ENCODE assay signal across 36 mouse cellular contexts in the genomic region with DNA sequence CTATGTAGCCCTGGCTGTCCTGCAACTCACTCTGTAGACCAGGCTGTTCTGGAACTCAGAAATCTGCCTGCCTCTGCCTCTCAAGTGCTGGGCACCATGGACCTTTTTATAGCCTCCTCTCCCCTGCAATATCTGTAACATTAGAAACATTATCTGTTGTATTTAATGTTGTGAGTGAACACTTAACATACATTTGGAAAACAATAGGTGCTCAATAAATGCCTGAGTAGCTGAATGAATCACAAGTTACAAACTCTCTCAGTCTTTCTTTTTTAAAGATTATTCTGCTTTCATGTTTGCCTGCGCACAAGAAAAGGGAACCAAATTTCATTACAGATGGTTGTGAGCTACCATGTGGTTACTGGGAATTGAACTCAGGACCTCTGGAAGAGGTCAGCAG. TPM values are rescaled to one million over a fixed set of nuclear protein-coding genes. Genes with fewer than 3 reads are reported as not detected.
"Had no signal": no experiment of that assay in that cellular context is flagged by ENCODE, and none has a peak within 500 bp of the region (broad histone marks: within the 10 kb centered on the region; RNA-seq: fewer than 3 reads in every experiment).

No protein-coding gene starts in this region.

- H3K4me3 ChIP-seq: embryonic facial prominence, embryonic 10.5 days; embryonic facial prominence, embryonic 12.5 days; embryonic facial prominence, embryonic 13.5 days; embryonic facial prominence, embryonic 15.5 days; erythroblast, embryonic 14.5 days; forebrain, embryonic 10.5 days; forebrain, embryonic 12.5 days; forebrain, embryonic 13.5 days; forebrain, embryonic 15.5 days; gastrocnemius, adult 2 months; heart, adult 2 months had no signal

- H3K27ac ChIP-seq: embryonic facial prominence, embryonic 10.5 days; embryonic facial prominence, embryonic 12.5 days; embryonic facial prominence, embryonic 13.5 days; embryonic facial prominence, embryonic 15.5 days; forebrain, embryonic 10.5 days; forebrain, embryonic 12.5 days; forebrain, embryonic 13.5 days; forebrain, embryonic 15.5 days; gastrocnemius, adult 2 months; heart, adult 2 months had no signal

- H3K27me3 ChIP-seq: embryonic facial prominence, embryonic 12.5 days; embryonic facial prominence, embryonic 13.5 days; embryonic facial prominence, embryonic 15.5 days; forebrain, embryonic 12.5 days; forebrain, embryonic 13.5 days; forebrain, embryonic 15.5 days had no signal

- DNase-seq: cerebellum, adult 9-11 months; cerebellum, postnatal 10 days; cerebellum, postnatal 14 days; cerebellum, postnatal 25 days; cerebellum, postnatal 36 days; embryo, embryonic 11 days; forebrain, postnatal 0 days; gastrocnemius, adult 2 months; gastrocnemius, postnatal 10 days; gastrocnemius, postnatal 14 days; gastrocnemius, postnatal 25 days; gastrocnemius, postnatal 36 days; heart, adult 11 months; heart, adult 18-20 months; heart, adult 2 months had no signal

- H3K36me3 ChIP-seq: embryonic facial prominence, embryonic 10.5 days; embryonic facial prominence, embryonic 12.5 days; embryonic facial prominence, embryonic 13.5 days; embryonic facial prominence, embryonic 15.5 days; forebrain, embryonic 10.5 days; forebrain, embryonic 12.5 days; forebrain, embryonic 15.5 days had no signal

- H3K9me3 ChIP-seq: embryonic facial prominence, embryonic 10.5 days; embryonic facial prominence, embryonic 12.5 days; embryonic facial prominence, embryonic 13.5 days; embryonic facial prominence, embryonic 15.5 days; forebrain, embryonic 10.5 days; forebrain, embryonic 12.5 days; forebrain, embryonic 13.5 days; forebrain, embryonic 15.5 days had no signal

- H3K9ac ChIP-seq: embryonic facial prominence, embryonic 12.5 days; embryonic facial prominence, embryonic 13.5 days; embryonic facial prominence, embryonic 15.5 days; forebrain, embryonic 12.5 days; forebrain, embryonic 13.5 days; forebrain, embryonic 15.5 days; forebrain, postnatal 0 days had no signal

RNA-seq across cellular contexts. Expression of gene Arrdc5, which starts 1.8 kb away (rescaled TPM):
- total RNA-seq: common myeloid progenitor, adult 5-6 weeks; forebrain, postnatal 0 days; gastrocnemius, adult 18-20 months; gastrocnemius, adult 2 months; gastrocnemius, adult 8-10 months; gastrocnemius, postnatal 10 days; gastrocnemius, postnatal 14 days; gastrocnemius, postnatal 25 days; gastrocnemius, postnatal 36 days; gastrocnemius, postnatal 4 days; granulocyte monocyte progenitor cell, adult 5-6 weeks; heart, adult 18-20 months; heart, adult 2 months had no signal
- polyA plus RNA-seq: cortical plate, adult 2 months; embryonic facial prominence, embryonic 10.5 days; embryonic facial prominence, embryonic 11.5 days; embryonic facial prominence, embryonic 12.5 days; embryonic facial prominence, embryonic 13.5 days; embryonic facial prominence, embryonic 14.5 days; embryonic facial prominence, embryonic 15.5 days; erythroblast, embryonic 14.5 days; forebrain, embryonic 10.5 days; forebrain, embryonic 11.5 days; forebrain, embryonic 12.5 days; forebrain, embryonic 13.5 days; forebrain, embryonic 14.5 days; forebrain, embryonic 15.5 days; forebrain, embryonic 16.5 days; forebrain, postnatal 0 days; frontal cortex, adult 2 months; heart, adult 2 months had no signal
